8 mouse cellular contexts compared by ENCODE assay signal in genomic region chr7:90128631-90129200, GRCm38 (mm10). TPM values are rescaled to one million over a fixed set of nuclear protein-coding genes. Genes with fewer than 3 reads are reported as not detected.
DNase-seq lines count a peak whose midpoint lies in the region; ATAC-seq and TF ChIP-seq lines count a peak whose summit lies in the region.

No protein-coding gene starts in this region.

- peaks cover 10% of the 10 kb centered on the region for H3K4me1 ChIP-seq in limb, embryonic 14.5 days (ENCODE audit: control insufficient read depth, insufficient read depth, low read length)

- no peak for DNase-seq in gastrocnemius, adult 2 months
- no peak for DNase-seq in gastrocnemius, postnatal 4 days (ENCODE audit: low spot score in 2 of 2)
- peak; percentile 8 for DNase-seq in thymus, postnatal 0 days (ENCODE audit: low spot score)
- no peak for DNase-seq in thymus, postnatal 4 days
- DNase-seq in limb, embryonic 14.5 days (ENCODE audit: low spot score): no peak
- peak; percentile 42 for DNase-seq in telencephalon, adult 2 months (ENCODE audit: low read depth, low spot score)
- no peak for DNase-seq in thymus, postnatal 10 days (ENCODE audit: low spot score in 2 of 2)
- DNase-seq in retina, embryonic 14.5 days (ENCODE audit: low spot score): no peak

- ATAC-seq in limb, embryonic 14.5 days (ENCODE audit: low FRiP score, low read depth): no peak

- H3K9ac ChIP-seq in limb, embryonic 14.5 days (ENCODE audit: low read depth, low read length, severe bottlenecking): peak overlapping the region; percentile 96

- H3K36me3 ChIP-seq in limb, embryonic 14.5 days (ENCODE audit: control insufficient read depth, insufficient read depth, low read length): no peaks in the 10 kb centered on the region

- intact Hi-C loops in gastrocnemius, adult 2 months (cut with DNase I): loop anchor here (5.0 kb wide), 1 partner anchor 71 kb away; no protein-coding TSS in a partner anchor

- no peaks in the 10 kb centered on the region for H3K27me3 ChIP-seq in limb, embryonic 14.5 days (ENCODE audit: control insufficient read depth, insufficient read depth, low read length)

- WGBS in limb, embryonic 14.5 days: 59% methylated on average over 8 of the region's 8 CpGs

- H3K27ac ChIP-seq in gastrocnemius, adult 2 months: peak overlapping the region; percentile 100
- peak overlapping the region; percentile 99 for H3K27ac ChIP-seq in limb, embryonic 14.5 days (replicated peaks; ENCODE audit: low read depth, low read length)

- no peaks in the 10 kb centered on the region for H3K9me3 ChIP-seq in limb, embryonic 14.5 days (ENCODE audit: control insufficient read depth, low read length)

- peak overlapping the region; percentile 62 for H3K4me2 ChIP-seq in limb, embryonic 14.5 days (replicated peaks; ENCODE audit: low read depth, low read length, severe bottlenecking)

- H3K4me3 ChIP-seq in gastrocnemius, adult 2 months: peak overlapping the region; percentile 96
- H3K4me3 ChIP-seq in limb, embryonic 14.5 days (replicated peaks; ENCODE audit: low read length): peak overlapping the region; percentile 95

- no peak for TF ChIP-seq CTCF in gastrocnemius, adult 2 months (IDR thresholded peaks at IDR 0.05)

- no peak for TF ChIP-seq POLR2A in limb, embryonic 14.5 days (IDR thresholded peaks at IDR 0.05; ENCODE audit: borderline replicate concordance, extremely low read depth, insufficient read depth, insufficient read length)

RNA-seq across cellular contexts. Expression of gene Picalm, which starts 1.3 kb away (rescaled TPM):
- 10 to 100 TPM; 87.9 to 93.4 TPM for total RNA-seq in gastrocnemius, adult 2 months (2021)
- total RNA-seq in gastrocnemius, postnatal 4 days (2021): 100 to 1,000 TPM; 168 to 206 TPM
- 29.9 and 38.3 TPM in 2 replicates for polyA plus RNA-seq in thymus, postnatal 0 days (2015; fragmentation: Nextera tagmentation; extraction: Ambion mirVana)
- polyA plus RNA-seq in limb, embryonic 14.5 days (2012; rRNA removed): 153 and 155 TPM in 2 replicates
- 53.6 and 59.6 TPM in 2 replicates for polyA plus RNA-seq in limb, embryonic 14.5 days (2014; fragmentation: Nextera tagmentation; extraction: Ambion mirVana)

Comparison
In these comparisons a context has a peak if more than half of its experiments do, and no peak if none do; other contexts are left out.
1. DNase-seq: peak in thymus, postnatal 0 days (single experiment) and telencephalon, adult 2 months (single experiment); none in gastrocnemius, adult 2 months (single experiment), gastrocnemius, postnatal 4 days (0 of 2), thymus, postnatal 4 days (single experiment), limb, embryonic 14.5 days (single experiment), thymus, postnatal 10 days (0 of 2) and retina, embryonic 14.5 days (single experiment).